In genomic region chr17:50993294-50993993, GRCm38 (mm10) we compare ENCODE assay signal across 9 mouse cellular contexts.
DNase-seq lines count a peak whose midpoint lies in the region; ATAC-seq and TF ChIP-seq lines count a peak whose summit lies in the region.
"Had no signal": no experiment of that assay in that cellular context is flagged by ENCODE, and none has a peak within 500 bp of the region (broad histone marks: within the 10 kb centered on the region; RNA-seq: fewer than 3 reads in every experiment).

No protein-coding gene starts in this region.

- H3K9ac ChIP-seq in kidney, embryonic 16.5 days (replicated peaks; ENCODE audit: low read length) = no peak overlapping the region
- no peak overlapping the region for H3K9ac ChIP-seq in liver, embryonic 11.5 days (ENCODE audit: low read depth, low read length)

- no peaks in the 10 kb centered on the region for H3K9me3 ChIP-seq in kidney, embryonic 16.5 days (ENCODE audit: low read length)
- no peaks in the 10 kb centered on the region for H3K9me3 ChIP-seq in liver, embryonic 11.5 days (ENCODE audit: control insufficient read depth, low read length)

- WGBS in kidney, adult 2 months = 82% methylated on average over 3 of the region's 3 CpGs
- 88% methylated on average over 3 of the region's 3 CpGs for WGBS in kidney, embryonic 16.5 days
- 58% methylated on average over 3 of the region's 3 CpGs for WGBS in liver, embryonic 11.5 days

- ATAC-seq in kidney, embryonic 16.5 days (ENCODE audit: low FRiP score, low TSS enrichment) = no peak
- peak; percentile 71 for ATAC-seq in Patski
- peak; percentile 64 for ATAC-seq in liver, embryonic 11.5 days (replicated peaks; ENCODE audit: low FRiP score)

- DNase-seq in kidney, adult 2 months = peak; percentile 40
- no peak for DNase-seq in Patski (ENCODE audit: low read depth, low spot score)
- DNase-seq in liver, embryonic 11.5 days (ENCODE audit: low spot score) = no peak
- DNase-seq in skeletal muscle tissue, adult 2 months (ENCODE audit: low read depth, low spot score) = peak; percentile 51
- no peak for DNase-seq in thymus, postnatal 0 days (ENCODE audit: low spot score)
- no peak for DNase-seq in cerebellum, adult 9-10 months
- DNase-seq in cerebellum, adult 8-10 months = no peak

- CTCF ChIA-PET in Patski (lab: Charles Lee) = no interaction called here

- no peaks in the 10 kb centered on the region for H3K36me3 ChIP-seq in kidney, adult 2 months (ENCODE audit: control insufficient read depth, insufficient read depth, low read length)
- no peaks in the 10 kb centered on the region for H3K36me3 ChIP-seq in kidney, embryonic 16.5 days (ENCODE audit: insufficient read depth, low read length)
- no peaks in the 10 kb centered on the region for H3K36me3 ChIP-seq in liver, embryonic 11.5 days (ENCODE audit: control insufficient read depth, insufficient read depth, low read length)

- TF ChIP-seq POLR2A in kidney, adult 2 months (IDR thresholded peaks at IDR 0.05; ENCODE audit: low read depth, low read length) = no peak

- H3K4me1 ChIP-seq in kidney, adult 2 months (ENCODE audit: control insufficient read depth, insufficient read depth, low read length) = no peaks in the 10 kb centered on the region
- no peaks in the 10 kb centered on the region for H3K4me1 ChIP-seq in kidney, embryonic 16.5 days (ENCODE audit: insufficient read depth, low read length)
- H3K4me1 ChIP-seq in liver, embryonic 11.5 days (replicated peaks; ENCODE audit: control insufficient read depth, insufficient read depth, low read length) = peaks cover 3% of the 10 kb centered on the region; the same call in 1 of the 2 replicates

- no peak overlapping the region for H3K27ac ChIP-seq in kidney, adult 2 months (ENCODE audit: insufficient read depth, low read depth, low read length)
- H3K27ac ChIP-seq in kidney, embryonic 16.5 days (ENCODE audit: low read length) = no peak overlapping the region
- peak overlapping the region; percentile 39; the same call in 1 of the 2 replicates for H3K27ac ChIP-seq in liver, embryonic 11.5 days (ENCODE audit: low read depth, low read length)

- TF ChIP-seq CTCF in kidney, adult 2 months (conservative IDR thresholded peaks at IDR 0.05; ENCODE audit: insufficient read depth, insufficient read length, low read depth, low read length) = no peak
- TF ChIP-seq CTCF in Patski (IDR thresholded peaks at IDR 0.05) = no peak

- H3K4me3 ChIP-seq in kidney, adult 2 months (ENCODE audit: insufficient read depth, low read depth, low read length) = no peak overlapping the region
- H3K4me3 ChIP-seq in kidney, embryonic 16.5 days (ENCODE audit: low read length) = no peak overlapping the region
- H3K4me3 ChIP-seq in liver, embryonic 11.5 days (ENCODE audit: low read depth, low read length) = no peak overlapping the region
- H3K4me3 ChIP-seq: erythroblast, embryonic 14.5 days had no signal

- POLR2A ChIA-PET in Patski (lab: Charles Lee) = no interaction called here

- no peak overlapping the region for H3K4me2 ChIP-seq in kidney, embryonic 16.5 days (replicated peaks; ENCODE audit: low read depth, low read length)
- H3K4me2 ChIP-seq in liver, embryonic 11.5 days = no peak overlapping the region

- in situ Hi-C loops in Patski (cut with MboI; ENCODE audit: low pct_unique_long_range_greater_than_20kb) = loop anchor here (25.0 kb wide), 1 partner anchor 794 kb away; no protein-coding TSS in a partner anchor

- H3K27me3 ChIP-seq in kidney, adult 2 months (replicated peaks; ENCODE audit: control insufficient read depth, insufficient read depth, low read length) = no peaks in the 10 kb centered on the region
- H3K27me3 ChIP-seq in kidney, embryonic 16.5 days (ENCODE audit: insufficient read depth, low read length) = no peaks in the 10 kb centered on the region
- no peaks in the 10 kb centered on the region for H3K27me3 ChIP-seq in Patski
- H3K27me3 ChIP-seq in liver, embryonic 11.5 days (replicated peaks; ENCODE audit: control insufficient read depth, insufficient read depth, low read length) = no peaks in the 10 kb centered on the region

Comparison
In these comparisons a context has a peak if more than half of its experiments do, and no peak if none do; other contexts are left out.
1. DNase-seq: peak in kidney, adult 2 months (single experiment) and skeletal muscle tissue, adult 2 months (single experiment); none in Patski (single experiment), liver, embryonic 11.5 days (single experiment), thymus, postnatal 0 days (single experiment), cerebellum, adult 9-10 months (single experiment) and cerebellum, adult 8-10 months (single experiment).